Mouse (Mus musculus) ES-Bruce4 (cell line): ENCODE measurements around the gene Obsl1.

Experiments
- CTCF ChIP-seq: IDR thresholded peaks from one replicate; pipeline ENCODE4 v1.8.1; 2011; ENCODE audit warnings: low read depth, low read length
- EP300 ChIP-seq: IDR thresholded peaks from 2 replicates; pipeline ENCODE4 v1.6.1; 2011; ENCODE audit warnings: low read depth, low read length; ENCODE audit not compliant: insufficient read depth
- POLR2A ChIP-seq: IDR thresholded peaks from one replicate; pipeline ENCODE4 v1.8.1; 2011; ENCODE audit warnings: low read length; ENCODE audit not compliant: insufficient read depth

- no peak for TF ChIP-seq EP300
- TF ChIP-seq CTCF: no peak
- no peak for TF ChIP-seq POLR2A
These were observed 895 bp downstream of the Obsl1 start for GRCm38 (mm10) chr1:75505159-75505955.
